Mouse (Mus musculus): ENCODE measurements around the gene Edn2.

Gene Edn2

DNA sequence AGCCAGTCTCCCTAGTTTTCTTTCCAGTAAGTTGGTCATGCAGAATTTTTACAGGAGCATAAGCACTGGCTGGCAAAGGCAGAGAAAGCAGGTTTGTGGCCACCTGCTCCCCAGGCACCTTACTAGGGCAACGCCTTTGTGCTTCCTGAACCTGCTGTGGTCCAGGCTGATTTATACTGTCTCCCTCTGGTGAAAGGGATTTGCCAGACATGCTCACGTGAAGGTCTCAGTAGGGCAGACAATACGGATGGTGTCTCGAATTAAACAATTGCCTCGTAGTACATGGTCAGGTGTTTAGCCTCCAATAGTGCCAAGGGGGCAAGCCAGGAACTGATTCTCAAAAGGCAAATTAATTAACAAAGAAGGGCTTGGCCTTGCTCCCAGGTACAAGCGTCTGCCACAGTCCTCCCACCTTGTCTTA lies 45.5 kb downstream of the Edn2 start:
- no peak for DNase-seq

GRCm38 (mm10) chr4:120212080-120212479 lies 51.1 kb downstream of the Edn2 start:
- no peak for DNase-seq

GRCm38 (mm10) chr4:120212812-120213211 lies 51.8 kb downstream of the Edn2 start:
- no peak for DNase-seq

GRCm38 (mm10) chr4:120215915-120216591 lies 55.0 kb downstream of the Edn2 start:
- DNase-seq: peak; percentile 10 to 18

DNA sequence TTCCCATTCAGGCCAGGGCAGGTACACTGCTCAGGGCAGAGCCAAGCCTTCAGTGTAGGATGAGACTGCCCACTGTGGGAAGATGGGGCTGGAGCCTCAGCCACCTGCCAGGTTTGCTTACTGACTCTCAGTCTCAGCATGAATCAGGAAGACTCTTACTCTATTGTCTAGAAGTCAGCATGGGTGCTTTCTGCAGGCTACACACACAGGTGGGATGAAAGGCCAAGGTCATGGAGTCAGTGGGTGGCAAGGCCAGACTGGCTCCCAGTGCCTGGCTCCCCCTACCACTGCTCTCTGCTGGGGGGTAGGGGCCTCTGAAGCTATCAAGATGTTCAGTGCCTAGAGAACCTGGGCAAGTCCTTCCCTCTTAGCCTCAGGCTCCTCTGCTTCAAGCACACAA lies 55.9 kb downstream of the Edn2 start:
- DNase-seq: no peak

Data from thymus, postnatal 36 days (tissue).